Mouse (Mus musculus): Measurements from ENCODE around the gene Pycard. TPM values are rescaled to one million over a fixed set of nuclear protein-coding genes. Genes with fewer than 3 reads are reported as not detected.
"Not testable (repeated sequence)": the region's sequence is repeated elsewhere in the genome, so short reads cannot be mapped to it uniquely, and the experiment has no call there.

The Pycard gene
- polyA plus RNA-seq, 1 experiment from 2014 or later: 37.6 TPM

GRCm38 (mm10) chr7:127967004-127967921, 26.4 kb downstream of the Pycard start, which contains the start of gene Fus:
Fus (plus strand) TSS chr7:127967457.
- Histone ChIP-seq H3K9me3 (no peaks in the 10 kb centered on the region), H3K4me2 (peak within 1 kb of the TSS; percentile 78), H3K27ac (peak within 1 kb of the TSS; percentile 96), H3K9ac (peak within 1 kb of the TSS; percentile 97), H3K36me3 (peaks cover 26% of the 10 kb centered on the region), H3K27me3 (no peaks in the 10 kb centered on the region), H3K4me1 (peaks cover 24% of the 10 kb centered on the region), H3K4me3 (peak within 1 kb of the TSS; percentile 75)
- peak; percentile 95 for ATAC-seq (ENCODE audit: borderline replicate concordance, extremely low read depth, low FRiP score, low TSS enrichment)
- 0% methylated on average over 83 of the region's 92 CpGs for WGBS

GRCm38 (mm10) chr7:127966371-127966918, 27.2 kb downstream of the Pycard start:
- Histone ChIP-seq H3K36me3 (peaks cover 18% of the 10 kb centered on the region), H3K27ac (peak overlapping the region; percentile 96), H3K4me2 (peak overlapping the region; percentile 60), H3K4me1 (peaks cover 24% of the 10 kb centered on the region), H3K27me3 (no peaks in the 10 kb centered on the region), H3K4me3 (peak overlapping the region; percentile 75), H3K9ac (peak overlapping the region; percentile 97), H3K9me3 (no peaks in the 10 kb centered on the region)
- WGBS: 5% methylated on average over 10 of the region's 10 CpGs
- no peak for ATAC-seq (ENCODE audit: borderline replicate concordance, extremely low read depth, low FRiP score, low TSS enrichment)

GRCm38 (mm10) chr7:127959364-127959763, 34.3 kb downstream of the Pycard start:
- no peak overlapping the region for H3K4me3 ChIP-seq
- H3K9me3 ChIP-seq: no peaks in the 10 kb centered on the region
- ATAC-seq (ENCODE audit: borderline replicate concordance, extremely low read depth, low FRiP score, low TSS enrichment): no peak
- H3K27me3 ChIP-seq: no peaks in the 10 kb centered on the region
- H3K36me3 ChIP-seq: no peaks in the 10 kb centered on the region
- H3K9ac ChIP-seq: no peak overlapping the region
- no peaks in the 10 kb centered on the region for H3K4me1 ChIP-seq
- no peak overlapping the region for H3K27ac ChIP-seq
- no peak overlapping the region for H3K4me2 ChIP-seq
- WGBS: 55% methylated on average over 5 of the region's 5 CpGs

- Histone ChIP-seq H3K4me3 (no peak overlapping the region), H3K27ac (no peak overlapping the region), H3K4me1 (no peaks in the 10 kb centered on the region), H3K9ac (no peak overlapping the region), H3K4me2 (no peak overlapping the region), H3K27me3 (no peaks in the 10 kb centered on the region), H3K36me3 (no peaks in the 10 kb centered on the region), H3K9me3 (no peaks in the 10 kb centered on the region)
- ATAC-seq (ENCODE audit: borderline replicate concordance, extremely low read depth, low FRiP score, low TSS enrichment): no peak
- 36% methylated on average over 13 of the region's 13 CpGs for WGBS
These were observed 40.6 kb downstream of the Pycard start for GRCm38 (mm10) chr7:127952864-127953581.

GRCm38 (mm10) chr7:127946470-127947023, 47.1 kb downstream of the Pycard start, which contains the start of gene Prss36:
Prss36 (minus strand) TSS chr7:127946725.
- H3K36me3 ChIP-seq: no peaks in the 10 kb centered on the region
- H3K4me2 ChIP-seq: no peak within 1 kb of the TSS
- no peak for ATAC-seq (ENCODE audit: borderline replicate concordance, extremely low read depth, low FRiP score, low TSS enrichment)
- no peak within 1 kb of the TSS for H3K4me3 ChIP-seq
- H3K9ac ChIP-seq: no peak within 1 kb of the TSS
- peaks cover 33% of the 10 kb centered on the region for H3K27me3 ChIP-seq
- no peak within 1 kb of the TSS for H3K27ac ChIP-seq
- H3K9me3 ChIP-seq: no peaks in the 10 kb centered on the region
- 64% methylated on average over 6 of the region's 6 CpGs for WGBS
- H3K4me1 ChIP-seq: peaks cover 5% of the 10 kb centered on the region; the same call in 1 of the 2 replicates

GRCm38 (mm10) chr7:127944614-127945013, 49.1 kb downstream of the Pycard start:
- peak; percentile 59; the same call in 1 of the 2 replicates for ATAC-seq (ENCODE audit: borderline replicate concordance, extremely low read depth, low FRiP score, low TSS enrichment)
- H3K27me3 ChIP-seq: peaks cover 33% of the 10 kb centered on the region
- peak overlapping the region; percentile 5 for H3K4me3 ChIP-seq
- no peaks in the 10 kb centered on the region for H3K9me3 ChIP-seq
- H3K36me3 ChIP-seq: no peaks in the 10 kb centered on the region
- H3K9ac ChIP-seq: no peak overlapping the region
- 7% methylated on average over 23 of the region's 23 CpGs for WGBS
- peaks cover 5% of the 10 kb centered on the region; the same call in 1 of the 2 replicates for H3K4me1 ChIP-seq
- H3K27ac ChIP-seq: no peak overlapping the region
- H3K4me2 ChIP-seq: peak overlapping the region; percentile 44

- H3K4me2 ChIP-seq; H3K9me3 ChIP-seq; ATAC-seq (ENCODE audit: borderline replicate concordance, extremely low read depth, low FRiP score, low TSS enrichment); H3K9ac ChIP-seq; H3K4me1 ChIP-seq; H3K27ac ChIP-seq; H3K36me3 ChIP-seq; H3K4me3 ChIP-seq: not testable (repeated sequence)
- peaks cover 33% of the 10 kb centered on the region for H3K27me3 ChIP-seq
- 53% methylated on average over 2 of the region's 2 CpGs for WGBS
These were observed 51.6 kb downstream of the Pycard start for GRCm38 (mm10) chr7:127942097-127942496.

Other genes starting within 250 kb of the Pycard start
- gene Fbxl19, start 249.3 kb downstream of the Pycard start, polyA plus RNA-seq (2015; fragmentation: Nextera tagmentation; extraction: Ambion mirVana): 4.3 and 5.1 TPM in 2 replicates
- gene Orai3, start 224.1 kb downstream of the Pycard start, polyA plus RNA-seq (2015; fragmentation: Nextera tagmentation; extraction: Ambion mirVana): 27.2 and 30.7 TPM in 2 replicates
- 23.3 and 24.7 TPM in 2 replicates for gene Setd1a, start 217.2 kb downstream of the Pycard start, polyA plus RNA-seq (2015; fragmentation: Nextera tagmentation; extraction: Ambion mirVana)
- gene Gm49388, start 208.3 kb downstream of the Pycard start, polyA plus RNA-seq (2015; fragmentation: Nextera tagmentation; extraction: Ambion mirVana): not detected in 2 replicates
- gene Hsd3b7, start 193.3 kb downstream of the Pycard start, polyA plus RNA-seq (2015; fragmentation: Nextera tagmentation; extraction: Ambion mirVana): 21.1 and 24.3 TPM in 2 replicates
- 42.1 and 43.2 TPM in 2 replicates for gene Stx4a, start 169.6 kb downstream of the Pycard start, polyA plus RNA-seq (2015; fragmentation: Nextera tagmentation; extraction: Ambion mirVana)
- 1.3 and 1.9 TPM in 2 replicates for gene Stx1b, start 169.3 kb downstream of the Pycard start, polyA plus RNA-seq (2015; fragmentation: Nextera tagmentation; extraction: Ambion mirVana)
- 11.0 and 11.3 TPM in 2 replicates for gene Zfp646, start 117.6 kb downstream of the Pycard start, polyA plus RNA-seq (2015; fragmentation: Nextera tagmentation; extraction: Ambion mirVana)
- 17.9 and 21.3 TPM in 2 replicates for gene Zfp668, start 117.0 kb downstream of the Pycard start, polyA plus RNA-seq (2015; fragmentation: Nextera tagmentation; extraction: Ambion mirVana)
- 1.1 and 1.4 TPM in 2 replicates for gene Prss53, start 102.9 kb downstream of the Pycard start, polyA plus RNA-seq (2015; fragmentation: Nextera tagmentation; extraction: Ambion mirVana)
- gene Gm21974, start 98.4 kb downstream of the Pycard start, polyA plus RNA-seq (2015; fragmentation: Nextera tagmentation; extraction: Ambion mirVana): not detected in 2 replicates
- gene Vkorc1, start 98.2 kb downstream of the Pycard start, polyA plus RNA-seq (2015; fragmentation: Nextera tagmentation; extraction: Ambion mirVana): 150 and 156 TPM in 2 replicates
- gene Bckdk, start 89.8 kb downstream of the Pycard start, polyA plus RNA-seq (2015; fragmentation: Nextera tagmentation; extraction: Ambion mirVana): 134 and 142 TPM in 2 replicates
- gene Kat8, start 81.4 kb downstream of the Pycard start, polyA plus RNA-seq (2015; fragmentation: Nextera tagmentation; extraction: Ambion mirVana): 39.5 and 44.3 TPM in 2 replicates
- 80.0 and 84.5 TPM in 2 replicates for gene Prss8, start 63.8 kb downstream of the Pycard start, polyA plus RNA-seq (2015; fragmentation: Nextera tagmentation; extraction: Ambion mirVana)
- 11.8 and 13.1 TPM in 2 replicates for gene Prss36, start 47.1 kb downstream of the Pycard start, polyA plus RNA-seq (2015; fragmentation: Nextera tagmentation; extraction: Ambion mirVana)
- gene Fus, start 26.4 kb downstream of the Pycard start, polyA plus RNA-seq (2015; fragmentation: Nextera tagmentation; extraction: Ambion mirVana): 428 and 443 TPM in 2 replicates
- 0.10 TPM in 1 of 2 replicates, not detected in the other for gene Trim72, start 10.1 kb upstream of the Pycard start, polyA plus RNA-seq (2015; fragmentation: Nextera tagmentation; extraction: Ambion mirVana)
- gene Itgam, start 68.8 kb upstream of the Pycard start, polyA plus RNA-seq (2015; fragmentation: Nextera tagmentation; extraction: Ambion mirVana): 1.4 and 1.5 TPM in 2 replicates
- not detected in 2 replicates for gene Gm49368, start 68.8 kb upstream of the Pycard start, polyA plus RNA-seq (2015; fragmentation: Nextera tagmentation; extraction: Ambion mirVana)
- gene Itgax, start 135.7 kb upstream of the Pycard start, polyA plus RNA-seq (2015; fragmentation: Nextera tagmentation; extraction: Ambion mirVana): 0.05 and 0.19 TPM in 2 replicates
- gene Itgad, start 160.5 kb upstream of the Pycard start, polyA plus RNA-seq (2015; fragmentation: Nextera tagmentation; extraction: Ambion mirVana): 0.10 TPM in 1 of 2 replicates, not detected in the other
- 19.0 and 23.9 TPM in 2 replicates for gene Cox6a2, start 212.5 kb upstream of the Pycard start, polyA plus RNA-seq (2015; fragmentation: Nextera tagmentation; extraction: Ambion mirVana)
- 22.4 and 24.5 TPM in 2 replicates for gene Armc5, start 243.5 kb upstream of the Pycard start, polyA plus RNA-seq (2015; fragmentation: Nextera tagmentation; extraction: Ambion mirVana)
- 8.2 and 9.1 TPM in 2 replicates for gene 9130023H24Rik, start 244.2 kb upstream of the Pycard start, polyA plus RNA-seq (2015; fragmentation: Nextera tagmentation; extraction: Ambion mirVana)

Measured in lung, embryonic 15.5 days (tissue).